Mouse (Mus musculus) intestine, postnatal 0 days (tissue): ENCODE data around the gene Gm10959. TPM values are rescaled to one million over a fixed set of nuclear protein-coding genes. Genes with fewer than 3 reads are reported as not detected.
A peak's percentile ranks its signal among the peaks of the same experiment; 100 is the strongest.

Experiments
- ATAC-seq: fragments of 200-750 bp; cut with Nextera tagmentation; 2 replicates; pipeline ENCODE4 v1.8.0; 2017; ENCODE audit warnings: mild to moderate bottlenecking, moderate TSS enrichment, moderate library complexity
- H3K27ac ChIP-seq: fragments of 300-500 bp; sonication (generic); 2 replicates; pipeline ENCODE4 v1.5.1; 2014; ENCODE audit warnings: mild to moderate bottlenecking, low read depth, low read length, moderate library complexity
- H3K27me3 ChIP-seq: fragments of 300-500 bp; sonication (generic); replicated peaks from 2 replicates; pipeline ENCODE4 v1.6.1; 2014; ENCODE audit warnings: low read length, mixed read lengths; ENCODE audit not compliant: control insufficient read depth, insufficient read depth
- H3K36me3 ChIP-seq: fragments of 300-500 bp; sonication (generic); 2 replicates; pipeline ENCODE4 v1.6.1; 2014; ENCODE audit warnings: mild to moderate bottlenecking, moderate library complexity; ENCODE audit not compliant: control insufficient read depth, insufficient read depth
- H3K4me1 ChIP-seq: fragments of 300-500 bp; sonication (generic); replicated peaks from 2 replicates; pipeline ENCODE4 v1.6.1; 2014; ENCODE audit warnings: antibody characterized with exemption, low read length, mixed read lengths; ENCODE audit not compliant: control insufficient read depth, insufficient read depth
- H3K4me2 ChIP-seq: fragments of 300-500 bp; sonication (generic); replicated peaks from 2 replicates; pipeline ENCODE4 v1.6.1; 2014; ENCODE audit warnings: low read depth, mild to moderate bottlenecking, moderate library complexity
- H3K4me3 ChIP-seq: fragments of 300-500 bp; sonication (generic); 2 replicates; pipeline ENCODE4 v1.5.1; 2014; ENCODE audit warnings: low read depth, low read length
- H3K9ac ChIP-seq: fragments of 300-500 bp; sonication (generic); 2 replicates; pipeline ENCODE4 v1.6.1; 2014; ENCODE audit warnings: mild to moderate bottlenecking, low read depth, low read length
- H3K9me3 ChIP-seq: fragments of 300-500 bp; sonication (generic); 2 replicates; pipeline ENCODE4 v1.6.1; 2016; ENCODE audit warnings: mixed run types; ENCODE audit not compliant: control insufficient read depth
- CTCF ChIP-seq: sonication (generic); IDR thresholded peaks from 2 replicates; pipeline ENCODE4 v1.5.1; 2016; ENCODE audit warnings: low read depth, mild to moderate bottlenecking, control low read depth, antibody characterized with exemption, moderate library complexity
- WGBS: fragments of 180-500 bp; shearing (Covaris S2); extraction: QIAGEN DNeasy Blood & Tissue Kit; methylation state at CpG from one replicate; pipeline ENCODE4 v1.1.7; 2014; 5-methylcytosine and 5-hydroxymethylcytosine counted together
- polyA plus RNA-seq: library from polyadenylated mRNA; unstranded; fragments of >200 nt; fragmentation: Nextera tagmentation; extraction: Ambion mirVana; gene quantifications from 2 replicates; pipeline ENCODE4 v1.2.1, GENCODE M21; 2015

Gm10959 gene
- polyA plus RNA-seq, 1 experiment from 2014 or later = not detected

DNA sequence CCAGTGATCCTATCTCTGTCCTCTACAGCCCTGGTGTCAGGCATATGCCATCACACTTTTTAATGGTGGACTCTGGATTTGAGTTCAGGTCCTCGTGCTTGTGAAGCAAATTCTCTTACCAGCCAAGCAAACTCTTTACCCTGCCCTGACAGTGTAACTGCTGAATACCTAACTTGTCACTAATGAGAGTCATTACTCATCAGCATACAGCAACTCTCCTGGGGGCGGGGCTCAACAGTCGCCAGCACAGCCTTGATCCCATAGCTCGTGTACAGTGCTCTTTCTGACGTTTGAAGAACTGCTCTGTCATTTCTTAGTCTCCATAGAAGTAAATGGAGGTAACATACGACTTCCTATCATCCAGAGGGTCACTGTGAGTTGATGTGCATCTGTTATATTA lies 20.9 kb downstream of the Gm10959 start:
- 0 out of 2 replicates have a peak overlapping the region, but pooled peaks have one; percentile 1 for H3K27ac ChIP-seq
- peak; percentile 66 for ATAC-seq
- peak overlapping the region; percentile 21; the same call in 1 of the 2 replicates for H3K4me2 ChIP-seq
- H3K36me3 ChIP-seq = no peaks in the 10 kb centered on the region
- TF ChIP-seq CTCF = no peak
- no peak overlapping the region for H3K4me3 ChIP-seq
- H3K4me1 ChIP-seq = no peaks in the 10 kb centered on the region
- no peaks in the 10 kb centered on the region for H3K27me3 ChIP-seq
- no peaks in the 10 kb centered on the region for H3K9me3 ChIP-seq
- WGBS = 37% methylated on average over 6 of the region's 6 CpGs
- no peak overlapping the region for H3K9ac ChIP-seq

DNA sequence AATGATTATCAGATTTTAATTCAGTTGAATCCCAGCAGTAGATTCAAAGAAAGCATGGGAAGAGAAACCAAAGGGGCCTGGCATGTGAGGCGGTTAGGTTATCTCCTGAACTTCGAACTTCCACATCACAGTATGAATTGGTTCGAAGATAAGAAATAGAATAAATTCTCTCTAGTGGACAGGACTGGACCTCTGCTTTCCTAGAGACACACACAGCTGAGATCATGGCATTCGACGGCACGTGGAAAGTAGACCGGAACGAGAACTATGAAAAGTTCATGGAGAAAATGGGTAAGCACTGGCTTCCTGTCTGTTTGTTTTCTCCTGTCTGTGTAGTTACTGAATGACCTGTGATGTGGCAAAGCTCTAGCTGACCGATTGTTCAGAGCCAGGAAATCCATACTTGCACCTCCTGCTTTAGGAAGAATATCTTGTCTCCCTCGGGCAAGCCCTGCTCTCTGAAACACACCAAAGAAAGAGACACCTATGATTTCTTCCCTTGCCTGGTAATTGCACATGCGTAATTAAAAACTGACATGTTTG lies 23.9 kb downstream of the Gm10959 start:
- Histone ChIP-seq H3K4me2 (peak overlapping the region; percentile 52; the same call in 1 of the 2 replicates), H3K4me1 (no peaks in the 10 kb centered on the region), H3K27ac (peak overlapping the region; percentile 72), H3K4me3 (peak overlapping the region; percentile 41), H3K9me3 (no peaks in the 10 kb centered on the region), H3K9ac (peak overlapping the region; percentile 49), H3K36me3 (no peaks in the 10 kb centered on the region), H3K27me3 (no peaks in the 10 kb centered on the region)
- no peak for TF ChIP-seq CTCF
- ATAC-seq = peak; percentile 81
- WGBS = 36% methylated on average over 11 of the region's 11 CpGs

- no peak for ATAC-seq
- Histone ChIP-seq H3K9me3 (no peaks in the 10 kb centered on the region), H3K4me3 (peak within 1 kb of the TSS; percentile 41), H3K27ac (peak within 1 kb of the TSS; percentile 72), H3K4me1 (no peaks in the 10 kb centered on the region), H3K27me3 (no peaks in the 10 kb centered on the region), H3K4me2 (peak within 1 kb of the TSS; percentile 54; the same call in 1 of the 2 replicates), H3K36me3 (no peaks in the 10 kb centered on the region), H3K9ac (peak within 1 kb of the TSS; percentile 49)
- 65% methylated on average over 3 of the region's 3 CpGs for WGBS
- TF ChIP-seq CTCF = no peak
Measured at GRCm38 (mm10) chr3:122894772-122895171, 24.4 kb downstream of the Gm10959 start, which contains the start of gene Fabp2. Fabp2 (plus strand) TSS chr3:122895072.

DNA sequence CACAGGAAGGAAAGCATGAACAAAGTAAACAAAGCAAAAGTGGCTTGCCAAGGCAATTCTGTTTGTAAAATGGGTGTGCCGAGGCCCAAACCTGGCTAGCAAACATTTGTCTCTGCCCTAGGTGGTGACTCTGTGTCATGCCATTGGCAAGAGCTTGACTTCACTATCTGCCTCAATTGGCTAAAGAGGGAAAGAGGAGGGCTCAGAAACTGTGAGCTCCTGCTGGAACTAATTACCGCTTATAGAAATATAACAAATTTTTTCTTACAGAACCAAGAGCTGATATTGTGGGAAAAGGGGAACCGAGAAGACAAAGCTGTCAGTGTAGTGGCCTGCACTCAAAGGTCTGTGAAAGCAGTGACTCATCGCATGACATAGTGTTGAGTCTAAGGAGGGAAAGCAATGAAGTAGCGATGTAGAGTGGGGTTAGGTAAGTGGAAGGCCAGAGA lies 30.8 kb downstream of the Gm10959 start:
- Histone ChIP-seq H3K27me3 (no peaks in the 10 kb centered on the region), H3K27ac (peak overlapping the region; percentile 71), H3K9ac (no peak overlapping the region), H3K4me1 (0 out of 2 replicates have a peak, but pooled peaks cover 7% of the 10 kb centered on the region), H3K4me3 (no peak overlapping the region), H3K4me2 (no peak overlapping the region), H3K9me3 (no peaks in the 10 kb centered on the region), H3K36me3 (no peaks in the 10 kb centered on the region)
- WGBS = 36% methylated on average over 5 of the region's 5 CpGs
- ATAC-seq = peak; percentile 72
- TF ChIP-seq CTCF = no peak

GRCm38 (mm10) chr3:122887505-122888301 lies 31.5 kb downstream of the Gm10959 start:
- no peaks in the 10 kb centered on the region for H3K9me3 ChIP-seq
- no peak overlapping the region for H3K4me3 ChIP-seq
- 0 out of 2 replicates have a peak, but pooled peaks cover 7% of the 10 kb centered on the region for H3K4me1 ChIP-seq
- TF ChIP-seq CTCF = no peak
- ATAC-seq = peak; percentile 59
- peak overlapping the region; percentile 71; the same call in 1 of the 2 replicates for H3K27ac ChIP-seq
- WGBS = 37% methylated on average over 4 of the region's 4 CpGs
- no peaks in the 10 kb centered on the region for H3K36me3 ChIP-seq
- H3K9ac ChIP-seq = no peak overlapping the region
- H3K4me2 ChIP-seq = no peak overlapping the region
- H3K27me3 ChIP-seq = no peaks in the 10 kb centered on the region

DNA sequence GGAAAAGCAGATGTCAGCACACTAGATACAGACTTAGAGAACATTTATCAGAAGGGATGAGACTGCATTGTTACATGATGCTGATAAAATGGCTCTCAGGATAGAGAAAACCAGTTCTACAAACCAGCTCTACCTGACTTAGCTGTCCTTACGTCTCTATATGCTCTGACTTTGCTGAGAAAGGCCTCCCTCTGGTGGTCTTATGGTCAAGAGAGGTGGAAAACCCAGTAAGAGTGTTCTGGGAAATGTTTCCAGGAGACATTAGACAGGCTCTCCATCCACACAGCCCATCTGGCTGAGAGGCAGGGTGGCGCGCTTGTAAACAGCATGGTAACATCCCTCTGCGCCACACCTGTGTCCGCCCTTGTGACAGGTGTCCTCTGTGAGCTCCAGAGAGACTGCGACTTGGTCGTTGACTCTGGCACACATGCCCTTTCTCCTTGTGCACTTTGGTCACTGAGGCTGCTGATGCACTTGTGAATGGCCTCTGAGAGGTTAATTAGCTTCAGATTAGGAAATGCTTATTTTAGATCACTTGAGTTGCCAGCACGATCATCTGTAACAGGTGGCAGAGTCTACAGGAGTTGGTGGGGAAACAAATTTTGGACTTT lies 40.4 kb downstream of the Gm10959 start:
- Histone ChIP-seq H3K9me3 (no peaks in the 10 kb centered on the region), H3K36me3 (no peaks in the 10 kb centered on the region), H3K9ac (no peak overlapping the region), H3K27ac (peak overlapping the region; percentile 76; the same call in 1 of the 2 replicates), H3K27me3 (no peaks in the 10 kb centered on the region), H3K4me3 (no peak overlapping the region), H3K4me1 (peaks cover 9% of the 10 kb centered on the region; the same call in 1 of the 2 replicates), H3K4me2 (peak overlapping the region; percentile 37)
- ATAC-seq = peak; percentile 82
- 35% methylated on average over 8 of the region's 8 CpGs for whole genome bisulfite sequencing
- peak; percentile 66 for TF ChIP-seq CTCF
